Mouse (Mus musculus) T-helper 17 cell (primary cell): ENCODE measurements around the gene Cox6a1.

ENCODE experiments used
- in situ Hi-C, 2 experiments: fragments of 300-600 bp; cut with MboI, MseI; formaldehyde crosslinking; loops; 1 replicate in 1 of 2; 2 replicates in 1 of 2; pipeline ENCODE4 v1.15.1; 2025; ENCODE audit warnings: high pct_unique_total_duplicates in 2 of 2

Gene Cox6a1

DNA sequence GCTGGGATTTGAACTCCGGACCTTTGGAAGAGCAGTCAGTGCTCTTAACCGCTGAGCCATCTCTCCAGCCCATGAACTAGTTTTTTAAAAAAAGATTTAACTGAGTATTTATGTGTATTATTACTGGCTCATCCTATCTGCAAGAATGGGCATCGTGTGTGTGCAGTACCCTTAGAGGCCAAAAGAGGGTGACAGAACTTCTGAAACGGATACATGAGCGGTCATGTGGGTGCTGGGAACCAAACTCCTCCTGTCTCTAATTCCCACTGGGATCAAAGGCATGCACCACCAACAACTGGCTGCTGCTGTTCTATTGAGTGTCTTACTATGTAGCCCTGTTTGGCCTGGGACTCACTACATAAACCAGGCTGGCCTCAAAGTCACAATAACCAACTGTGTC, 2.6 kb upstream of the Cox6a1 start:
- in situ Hi-C loops = loop anchor here in 1 of 2 experiments (10.0 kb wide), 1 partner anchor 83 kb away; no protein-coding TSS in a partner anchor

- in situ Hi-C loops = loop anchor here in 1 of 2 experiments (5.0 kb wide), 1 partner anchor 67 kb away; no protein-coding TSS in a partner anchor
Measured at GRCm38 (mm10) chr5:115349225-115349555, 409 bp upstream of the Cox6a1 start.

GRCm38 (mm10) chr5:115347564-115347963, 1.2 kb downstream of the Cox6a1 start:
- in situ Hi-C loops = loop anchor here in 1 of 2 experiments (5.0 kb wide), 1 partner anchor 65 kb away; no protein-coding TSS in a partner anchor

GRCm38 (mm10) chr5:115341314-115342165, 7.2 kb downstream of the Cox6a1 start:
- in situ Hi-C loops = no loop called here

DNA sequence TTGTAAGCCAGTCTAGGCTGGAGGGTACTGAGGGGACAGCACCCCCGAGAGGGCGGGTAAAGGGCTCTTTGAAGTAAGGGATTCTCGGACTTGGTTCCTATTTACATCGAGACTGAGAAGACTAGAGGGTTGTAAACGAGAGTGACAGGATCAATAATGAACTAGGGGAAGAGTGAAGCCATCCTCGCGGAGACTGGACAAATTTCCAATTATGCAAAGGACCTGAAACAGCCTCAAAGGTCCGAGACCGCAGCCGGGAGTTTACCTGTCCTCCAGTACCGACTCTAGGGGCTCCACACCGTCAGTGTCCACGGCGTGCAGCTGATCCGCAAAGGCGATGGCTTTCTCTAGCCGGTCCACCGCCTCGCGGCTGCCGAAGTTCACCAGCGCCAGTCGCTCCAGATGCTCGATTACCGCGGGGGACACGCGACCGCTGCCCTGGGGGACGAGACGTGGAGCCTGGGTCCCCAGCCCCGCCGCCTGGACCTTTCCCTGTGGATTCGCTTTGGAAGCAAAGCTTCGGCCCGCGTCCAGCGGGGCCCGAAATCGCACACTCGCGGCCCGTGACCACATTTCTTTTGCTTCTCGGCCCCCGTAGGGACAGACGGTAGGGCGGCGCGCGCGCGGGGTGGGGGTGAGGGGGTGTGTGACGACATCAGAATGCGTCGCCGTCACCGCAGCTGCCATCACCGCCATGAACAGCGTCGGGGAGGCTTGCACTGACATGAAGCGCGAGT, 8.0 kb downstream of the Cox6a1 start, which contains the start of the genes Gatc and Triap1:
Gene Gatc, minus strand, starts transcription at position 602 of the 737 bp plus-strand sequence.
Gene Triap1, plus strand, starts transcription at position 649 of the 737 bp plus-strand sequence.
- in situ Hi-C loops = no loop called here

GRCm38 (mm10) chr5:115340007-115340406, 8.8 kb downstream of the Cox6a1 start:
- in situ Hi-C loops = no loop called here

- in situ Hi-C loops = no loop called here
Measured at GRCm38 (mm10) chr5:115333626-115334025, 15.2 kb downstream of the Cox6a1 start.

GRCm38 (mm10) chr5:115330955-115331354, 17.8 kb downstream of the Cox6a1 start:
- in situ Hi-C loops = no loop called here

DNA sequence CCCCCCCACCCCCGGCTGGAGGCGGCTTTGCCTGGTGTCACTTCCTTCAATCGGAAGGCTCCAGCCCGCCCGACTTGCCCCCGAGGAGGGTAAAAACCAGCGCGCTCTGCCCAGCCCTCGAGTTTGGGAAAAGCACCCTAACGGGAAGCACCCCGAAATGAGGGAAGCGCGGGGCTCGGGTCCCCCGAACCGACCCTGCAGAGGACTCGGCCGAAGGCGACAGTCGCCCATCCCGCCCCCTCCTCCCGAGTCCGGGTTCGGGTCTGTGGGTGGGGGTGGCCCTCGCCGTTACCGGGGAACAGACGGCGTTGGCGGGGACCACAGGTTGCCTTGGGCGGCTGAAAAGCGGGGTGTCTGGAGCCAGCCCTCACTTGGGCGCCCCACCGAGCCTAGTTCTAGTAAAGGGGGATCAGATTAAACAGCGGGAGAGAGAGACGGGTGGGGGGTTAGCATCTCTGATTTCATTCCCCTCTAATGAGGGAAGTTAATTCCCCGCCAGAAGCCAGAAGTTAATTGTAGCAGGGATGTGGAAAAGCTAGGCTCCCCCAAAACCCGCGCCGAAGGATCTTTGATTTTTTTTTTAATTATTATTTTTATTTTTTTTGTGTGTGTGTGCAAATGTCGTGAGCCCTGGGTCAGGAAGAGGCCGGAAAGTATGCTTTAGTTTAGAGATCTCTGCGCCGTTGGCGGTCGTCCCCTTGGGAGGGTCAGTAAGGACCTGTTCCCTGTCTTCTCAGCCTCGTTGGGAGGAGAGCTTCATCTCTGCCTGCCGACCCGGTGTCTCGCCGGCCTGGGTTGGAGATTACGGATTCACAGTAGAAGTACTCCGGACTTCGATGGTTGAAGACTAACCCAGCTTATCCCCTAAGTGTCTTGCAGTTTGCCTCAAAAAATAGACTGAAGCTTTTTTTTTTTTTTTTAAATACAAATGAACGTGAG, 20.9 kb downstream of the Cox6a1 start:
- in situ Hi-C loops = no loop called here

DNA sequence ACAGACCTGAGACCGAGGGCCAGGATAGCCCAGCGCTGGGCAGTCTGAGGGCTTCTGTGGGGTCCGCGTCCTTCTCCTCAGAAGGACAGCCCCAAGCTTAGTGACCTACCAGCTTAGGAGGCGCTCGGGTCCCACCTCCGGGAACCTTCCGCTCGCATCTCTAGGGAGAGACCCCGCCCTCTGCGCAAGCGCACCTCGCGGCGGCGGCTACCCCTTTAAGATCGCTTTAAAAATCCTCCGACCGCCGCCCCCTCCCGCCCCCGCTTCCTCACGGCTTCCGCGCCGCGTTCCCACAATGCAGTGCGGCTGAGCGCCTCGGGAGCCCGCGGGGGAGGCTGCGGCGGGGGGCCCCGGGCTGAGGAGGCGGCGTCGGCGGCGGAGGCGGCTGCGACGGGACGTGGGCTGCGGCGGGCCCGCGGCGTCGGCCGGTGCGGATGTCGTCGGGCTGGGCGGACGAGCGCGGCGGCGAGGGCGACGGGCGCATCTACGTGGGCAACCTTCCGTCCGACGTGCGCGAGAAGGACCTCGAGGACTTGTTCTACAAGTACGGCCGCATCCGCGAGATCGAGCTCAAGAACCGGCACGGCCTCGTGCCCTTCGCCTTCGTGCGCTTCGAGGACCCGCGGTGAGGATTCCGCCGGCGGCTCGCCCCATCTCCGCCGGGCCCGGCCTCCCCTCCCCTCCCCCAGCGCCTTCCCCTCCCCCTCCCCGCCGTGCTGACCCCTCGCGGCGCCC, 21.7 kb downstream of the Cox6a1 start, which contains the start of gene Srsf9:
Gene Srsf9, plus strand, starts transcription at position 303 of the 735 bp plus-strand sequence.
- in situ Hi-C loops = no loop called here

- in situ Hi-C loops = no loop called here
Measured at GRCm38 (mm10) chr5:115326256-115326831, 22.4 kb downstream of the Cox6a1 start.

GRCm38 (mm10) chr5:115319004-115319940, 29.5 kb downstream of the Cox6a1 start:
- in situ Hi-C loops = no loop called here

DNA sequence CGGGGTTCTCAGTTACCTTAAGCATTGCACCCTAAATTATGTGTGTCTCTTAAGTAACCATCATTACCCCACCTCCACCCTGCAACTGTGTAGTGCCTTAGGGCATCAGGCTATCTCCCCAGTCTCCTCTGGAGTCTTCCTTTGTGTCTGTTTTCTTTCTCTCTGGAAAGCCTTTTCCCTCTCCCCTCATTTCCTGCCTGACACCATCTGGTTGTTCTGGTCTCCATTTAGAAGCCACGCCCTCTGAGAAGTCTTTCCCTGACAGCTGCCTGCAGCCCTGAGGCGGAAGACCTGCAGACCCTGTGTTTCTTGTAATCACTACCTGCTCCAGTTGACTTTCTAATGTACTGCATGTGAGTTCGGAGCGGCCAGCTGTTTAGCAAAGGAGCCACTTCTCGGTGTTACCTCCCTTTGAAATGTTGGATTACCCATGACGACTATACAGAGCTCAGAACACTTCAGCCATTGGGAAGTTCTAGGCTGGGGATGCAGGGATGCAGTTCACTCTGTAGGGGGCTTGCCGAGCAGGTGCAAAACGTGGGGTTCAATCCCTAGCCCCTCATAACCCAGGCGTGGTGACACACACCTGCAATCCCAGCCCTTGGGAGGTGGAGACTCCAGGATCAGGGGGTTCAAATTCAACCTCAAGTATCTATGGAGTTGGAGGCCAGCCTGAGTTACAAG, 31.0 kb downstream of the Cox6a1 start:
- in situ Hi-C loops = no loop called here

DNA sequence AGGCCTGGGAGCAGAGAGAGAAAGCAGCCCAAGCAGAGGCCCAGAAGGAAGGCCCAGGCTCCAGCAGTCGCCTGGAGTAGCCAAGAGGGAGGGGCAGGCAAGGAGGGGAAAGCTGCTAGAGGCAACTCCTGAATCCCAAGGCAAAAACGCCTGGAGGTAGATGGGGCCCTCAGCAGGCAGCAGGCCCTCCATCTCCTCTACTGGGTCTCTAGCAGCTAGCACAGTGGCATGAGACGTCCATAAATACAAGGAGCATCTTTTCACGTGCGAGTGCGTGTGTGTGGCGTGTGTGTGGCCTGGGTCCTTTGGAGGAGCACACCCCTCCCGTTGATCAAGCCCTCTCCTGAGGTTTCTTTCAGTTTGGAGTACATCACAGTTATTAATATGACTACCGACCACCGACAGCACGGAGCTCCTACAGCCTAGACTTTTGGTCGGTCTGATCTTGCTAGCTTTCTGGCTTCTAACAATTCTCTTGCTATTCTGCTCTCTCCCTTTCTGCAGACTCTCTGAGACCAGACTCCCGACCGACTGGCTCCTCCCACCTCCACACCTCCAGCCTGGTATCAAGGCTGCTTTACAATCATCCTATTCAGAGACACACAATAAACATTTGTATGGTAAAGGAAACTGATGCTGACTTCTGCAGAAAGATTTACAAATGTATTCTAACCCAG, 31.7 kb downstream of the Cox6a1 start:
- in situ Hi-C loops = no loop called here

- in situ Hi-C loops = no loop called here
Measured at GRCm38 (mm10) chr5:115313668-115313943, 35.2 kb downstream of the Cox6a1 start.

DNA sequence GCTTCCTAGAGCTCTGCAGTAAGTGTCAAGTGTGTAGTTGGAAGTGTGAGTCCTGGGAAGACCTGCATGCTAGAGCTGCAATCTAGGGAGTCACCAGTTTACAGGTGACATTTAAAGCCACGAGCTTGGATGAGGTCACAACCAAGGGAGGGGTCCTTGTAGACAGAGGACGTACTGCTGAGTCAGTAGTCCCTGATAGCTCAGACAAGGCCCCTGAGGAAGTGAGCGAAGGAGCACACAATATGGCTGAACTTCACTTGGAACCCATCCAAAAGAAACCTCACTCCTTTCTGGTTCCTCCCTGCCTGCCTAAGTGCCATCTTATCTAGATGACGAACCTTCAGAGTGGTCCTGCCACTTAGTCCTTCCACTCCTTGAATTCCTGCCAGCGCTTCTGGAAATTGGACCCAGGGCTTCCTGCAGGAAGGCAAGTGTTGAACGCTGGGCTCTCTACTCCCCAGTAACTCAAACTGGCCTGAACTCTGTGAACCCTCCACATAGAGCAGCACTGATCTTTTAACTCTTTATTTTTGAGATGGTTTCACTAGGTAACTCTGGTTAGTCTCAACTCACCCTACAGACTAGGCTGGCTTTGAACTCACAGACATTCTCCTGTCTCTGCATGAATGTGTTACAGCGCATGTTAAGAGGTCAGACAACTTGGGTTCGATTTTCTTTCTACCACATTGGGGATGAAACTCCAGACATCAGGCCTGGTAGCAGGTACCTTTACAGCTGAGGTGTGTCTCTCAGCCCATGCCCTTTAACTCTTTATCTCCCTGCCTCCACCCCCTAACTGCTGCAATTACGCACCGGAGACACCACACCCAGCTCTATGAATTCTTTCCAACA, 35.7 kb downstream of the Cox6a1 start:
- in situ Hi-C loops = no loop called here

GRCm38 (mm10) chr5:115312354-115312753, 36.4 kb downstream of the Cox6a1 start:
- in situ Hi-C loops = no loop called here
